Mouse (Mus musculus) hindbrain, embryonic 11.5 days (tissue): ENCODE measurements at regions not wholly inside any gene's neighbourhood (a gene's known extent, or its start where the extent isn't known, plus 50 kb on each side); places are given as distances from the start of the nearest gene placed in this dataset.

Source experiments
- ATAC-seq: fragments of 200-750 bp; cut with Nextera tagmentation; 2 replicates; pipeline ENCODE4 v1.8.0; 2017; ENCODE audit warnings: mild to moderate bottlenecking, moderate TSS enrichment, moderate library complexity; ENCODE audit not compliant: low FRiP score
- DNase-seq: peaks from one replicate; pipeline ENCODE4 v3.0.0-alpha.2; 2015; ENCODE audit warnings: low spot score
- H3K27ac ChIP-seq: fragments of 300-500 bp; sonication (generic); 2 replicates; pipeline ENCODE4 v1.5.1; 2014; ENCODE audit warnings: mild to moderate bottlenecking, low read depth, low read length
- H3K27me3 ChIP-seq: fragments of 300-500 bp; sonication (generic); 2 replicates; pipeline ENCODE4 v1.6.1; 2014; ENCODE audit warnings: mild to moderate bottlenecking, low read length, moderate library complexity, mixed read lengths; ENCODE audit not compliant: control insufficient read depth, insufficient read depth
- H3K36me3 ChIP-seq: fragments of 300-500 bp; sonication (generic); 2 replicates; pipeline ENCODE4 v1.6.1; 2014; ENCODE audit warnings: mild to moderate bottlenecking, low read length, moderate library complexity, mixed read lengths; ENCODE audit not compliant: control insufficient read depth, insufficient read depth
- H3K4me1 ChIP-seq: fragments of 300-500 bp; sonication (generic); replicated peaks from 2 replicates; pipeline ENCODE4 v1.6.1; 2014; ENCODE audit warnings: low read length, mixed read lengths; ENCODE audit not compliant: control insufficient read depth, insufficient read depth
- H3K4me2 ChIP-seq: fragments of 300-500 bp; sonication (generic); replicated peaks from 2 replicates; pipeline ENCODE4 v1.6.1; 2014; ENCODE audit warnings: mild to moderate bottlenecking, low read depth, low read length
- H3K4me3 ChIP-seq: fragments of 300-500 bp; sonication (generic); 2 replicates; pipeline ENCODE4 v1.5.1; 2014; ENCODE audit warnings: low read depth, low read length
- H3K9ac ChIP-seq: fragments of 300-500 bp; sonication (generic); 2 replicates; pipeline ENCODE4 v1.6.1; 2014; ENCODE audit warnings: low read depth, low read length
- H3K9me3 ChIP-seq: fragments of 300-500 bp; sonication (generic); 2 replicates; pipeline ENCODE4 v1.6.1; 2016; ENCODE audit warnings: low read length; ENCODE audit not compliant: control insufficient read depth
- WGBS: fragments of 180-500 bp; shearing (Covaris S2); extraction: QIAGEN DNeasy Blood & Tissue Kit; methylation state at CpG from one replicate; pipeline ENCODE4 v1.1.7; 2014; 5-methylcytosine and 5-hydroxymethylcytosine counted together

- no peaks in the 10 kb centered on the region for H3K36me3 ChIP-seq
- ATAC-seq (no peak), DNase-seq (no peak)
- no peaks in the 10 kb centered on the region for H3K27me3 ChIP-seq
- no peak overlapping the region for H3K27ac ChIP-seq
- no peak overlapping the region for H3K4me2 ChIP-seq
- no peaks in the 10 kb centered on the region for H3K4me1 ChIP-seq
- no peak overlapping the region for H3K4me3 ChIP-seq
- H3K9ac ChIP-seq = no peak overlapping the region
- 80% methylated on average over 7 of the region's 7 CpGs for WGBS
- no peaks in the 10 kb centered on the region for H3K9me3 ChIP-seq
These were observed 540.7 kb upstream of the Gm19410 start for GRCm38 (mm10) chr8:35224925-35225244.

- no peaks in the 10 kb centered on the region for H3K4me1 ChIP-seq
- H3K27me3 ChIP-seq = no peaks in the 10 kb centered on the region
- no peak overlapping the region for H3K9ac ChIP-seq
- no peak overlapping the region for H3K27ac ChIP-seq
- no peak overlapping the region for H3K4me3 ChIP-seq
- ATAC-seq (no peak), DNase-seq (no peak)
- no peak overlapping the region for H3K4me2 ChIP-seq
- WGBS = 58% methylated on average over 7 of the region's 7 CpGs
- no peaks in the 10 kb centered on the region for H3K9me3 ChIP-seq
- H3K36me3 ChIP-seq = no peaks in the 10 kb centered on the region
These were observed 538.5 kb upstream of the Gm19410 start for GRCm38 (mm10) chr8:35227079-35227478.

- Histone ChIP-seq H3K4me2 (no peak overlapping the region), H3K27ac (no peak overlapping the region), H3K4me3 (no peak overlapping the region), H3K36me3 (no peaks in the 10 kb centered on the region), H3K4me1 (no peaks in the 10 kb centered on the region), H3K9ac (no peak overlapping the region), H3K27me3 (no peaks in the 10 kb centered on the region), H3K9me3 (no peaks in the 10 kb centered on the region)
- DNase-seq = no peak
- 84% methylated on average over 7 of the region's 7 CpGs for WGBS
- ATAC-seq = no peak
These were observed 537.1 kb upstream of the Gm19410 start for GRCm38 (mm10) chr8:35228449-35228848.

- H3K27ac ChIP-seq = no peak overlapping the region
- H3K9me3 ChIP-seq = no peaks in the 10 kb centered on the region
- no peaks in the 10 kb centered on the region for H3K36me3 ChIP-seq
- WGBS = 55% methylated on average over 5 of the region's 5 CpGs
- no peaks in the 10 kb centered on the region for H3K4me1 ChIP-seq
- H3K4me3 ChIP-seq = no peak overlapping the region
- no peaks in the 10 kb centered on the region for H3K27me3 ChIP-seq
- no peak overlapping the region for H3K4me2 ChIP-seq
- no peak for DNase-seq
- H3K9ac ChIP-seq = no peak overlapping the region
- ATAC-seq = no peak
These were observed 531.9 kb upstream of the Gm19410 start for GRCm38 (mm10) chr8:35233520-35234186.

GRCm38 (mm10) chr8:35234436-35234835, 531.2 kb upstream of the Gm19410 start:
- no peak overlapping the region for H3K27ac ChIP-seq
- no peak for ATAC-seq
- H3K9ac ChIP-seq = no peak overlapping the region
- H3K4me3 ChIP-seq = no peak overlapping the region
- no peak for DNase-seq
- WGBS = 65% methylated on average over 5 of the region's 5 CpGs
- no peaks in the 10 kb centered on the region for H3K9me3 ChIP-seq
- H3K4me1 ChIP-seq = no peaks in the 10 kb centered on the region
- H3K4me2 ChIP-seq = no peak overlapping the region
- no peaks in the 10 kb centered on the region for H3K36me3 ChIP-seq
- H3K27me3 ChIP-seq = no peaks in the 10 kb centered on the region

DNA sequence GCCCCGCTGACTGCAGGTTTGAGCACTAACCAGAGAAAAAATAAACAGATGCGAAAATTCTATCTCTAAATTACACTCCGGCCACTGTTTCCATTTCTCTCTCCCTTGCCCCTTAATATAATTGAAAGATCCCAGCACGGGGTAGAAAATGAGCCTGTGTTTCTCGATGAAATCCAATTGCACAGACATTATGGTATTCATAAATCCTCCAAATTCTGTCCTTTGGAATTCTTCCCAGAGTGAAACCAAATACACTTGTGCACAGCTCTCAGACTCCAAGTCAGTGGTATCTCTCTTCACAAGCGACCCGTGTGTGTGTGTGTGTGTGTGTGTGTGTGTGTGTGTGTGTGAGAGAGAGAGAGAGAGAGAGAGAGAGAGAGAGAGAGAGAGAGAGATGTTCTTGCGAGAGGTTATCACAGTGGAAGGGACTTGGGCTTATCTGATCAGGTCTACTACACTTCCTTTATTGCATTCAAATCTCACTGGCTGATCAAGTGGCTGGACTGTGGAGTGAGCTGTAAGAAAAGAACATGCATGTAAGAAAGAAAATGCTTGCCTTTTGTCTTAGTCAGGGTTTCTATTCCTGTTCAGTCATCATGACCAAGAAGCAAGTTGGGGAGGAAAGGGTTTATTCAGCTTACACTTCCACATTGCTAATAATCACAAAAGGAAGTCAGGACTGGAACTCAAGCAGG, 529.6 kb upstream of the Gm19410 start:
- Histone ChIP-seq H3K27me3 (no peaks in the 10 kb centered on the region), H3K9ac (no peak overlapping the region), H3K4me1 (no peaks in the 10 kb centered on the region), H3K4me2 (no peak overlapping the region), H3K27ac (no peak overlapping the region), H3K9me3 (no peaks in the 10 kb centered on the region), H3K4me3 (no peak overlapping the region), H3K36me3 (no peaks in the 10 kb centered on the region)
- 76% methylated on average over 8 of the region's 8 CpGs for whole genome bisulfite sequencing
- DNase-seq (no peak), ATAC-seq (no peak)

- DNase-seq (no peak), ATAC-seq (no peak)
- H3K27me3 ChIP-seq = no peaks in the 10 kb centered on the region
- H3K9ac ChIP-seq = no peak overlapping the region
- H3K4me2 ChIP-seq = no peak overlapping the region
- no peaks in the 10 kb centered on the region for H3K4me1 ChIP-seq
- no peaks in the 10 kb centered on the region for H3K36me3 ChIP-seq
- WGBS = 80% methylated on average over 6 of the region's 6 CpGs
- no peak overlapping the region for H3K27ac ChIP-seq
- H3K4me3 ChIP-seq = no peak overlapping the region
- H3K9me3 ChIP-seq = no peaks in the 10 kb centered on the region
These were observed 528.3 kb upstream of the Gm19410 start for GRCm38 (mm10) chr8:35237279-35237678.

GRCm38 (mm10) chr8:35240884-35241283, 524.7 kb upstream of the Gm19410 start:
- Histone ChIP-seq H3K27ac (no peak overlapping the region), H3K4me2 (no peak overlapping the region), H3K9ac (no peak overlapping the region), H3K4me1 (no peaks in the 10 kb centered on the region), H3K27me3 (no peaks in the 10 kb centered on the region), H3K4me3 (no peak overlapping the region), H3K9me3 (no peaks in the 10 kb centered on the region), H3K36me3 (no peaks in the 10 kb centered on the region)
- ATAC-seq (no peak), DNase-seq (no peak)
- 91% methylated on average over 6 of the region's 6 CpGs for WGBS

DNA sequence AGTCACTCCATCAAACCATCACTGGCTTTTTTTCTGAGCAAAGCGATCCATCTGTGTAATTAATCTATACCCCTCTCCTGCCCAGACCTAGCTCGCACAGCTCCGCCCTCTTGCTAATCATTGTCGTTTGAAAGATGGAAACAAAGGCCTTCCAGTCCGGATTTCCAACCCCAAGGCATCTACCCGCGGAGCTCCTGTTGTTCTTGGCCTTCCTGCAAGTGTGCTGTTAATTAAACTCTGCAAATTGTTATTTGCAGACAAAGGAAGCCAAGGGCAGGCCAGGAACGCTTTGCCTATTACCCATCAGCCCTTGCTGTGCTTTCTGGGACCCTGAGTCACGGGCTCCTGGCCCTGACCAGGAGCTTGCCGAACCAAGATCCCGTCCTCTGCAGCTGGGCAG, 522.0 kb upstream of the Gm19410 start:
- H3K4me1 ChIP-seq = no peaks in the 10 kb centered on the region
- peak overlapping the region; percentile 48; the same call in 1 of the 2 replicates for H3K27ac ChIP-seq
- DNase-seq (peak; percentile 35), ATAC-seq (peak; percentile 35)
- no peaks in the 10 kb centered on the region for H3K9me3 ChIP-seq
- no peak overlapping the region for H3K4me3 ChIP-seq
- 31% methylated on average over 11 of the region's 11 CpGs for WGBS
- H3K36me3 ChIP-seq = no peaks in the 10 kb centered on the region
- H3K9ac ChIP-seq = no peak overlapping the region
- H3K4me2 ChIP-seq = 0 out of 2 replicates have a peak overlapping the region, but pooled peaks have one; percentile 4
- H3K27me3 ChIP-seq = no peaks in the 10 kb centered on the region
